Mouse (Mus musculus): Measurements from ENCODE around the gene Mybphl. TPM values are rescaled to one million over a fixed set of nuclear protein-coding genes. Genes with fewer than 3 reads are reported as not detected.

The Mybphl gene
- polyA plus RNA-seq, 1 experiment: 16.6 TPM

DNA sequence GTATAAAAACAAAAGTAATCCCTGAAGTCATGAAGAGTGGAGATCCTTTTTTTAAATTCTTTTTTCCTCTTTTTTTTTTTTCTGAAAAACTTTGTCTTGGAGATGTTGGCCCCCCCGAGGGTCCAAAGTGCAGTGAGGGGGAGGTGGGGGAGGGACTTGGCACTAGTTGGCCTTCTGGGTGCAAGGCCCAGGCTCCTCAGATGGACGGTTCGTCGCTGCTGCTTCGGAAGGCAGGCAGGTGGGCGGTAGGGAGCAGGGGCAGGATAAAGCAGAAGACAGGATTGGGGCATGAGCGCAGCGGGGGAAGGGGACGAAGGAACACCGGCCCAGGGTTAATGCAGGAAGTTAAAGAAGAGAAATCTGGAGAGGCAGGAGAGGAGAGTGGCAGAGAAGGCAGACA, 27.6 kb downstream of the Mybphl start:
- Histone ChIP-seq H3K36me3 (ENCODE audit: control insufficient read depth, insufficient read depth, low read length) (no peaks in the 10 kb centered on the region), H3K4me1 (replicated peaks; ENCODE audit: control insufficient read depth, insufficient read depth, low read length) (peaks cover 4% of the 10 kb centered on the region; the same call in 1 of the 2 replicates), H3K27me3 (ENCODE audit: control insufficient read depth, insufficient read depth, low read length) (no peaks in the 10 kb centered on the region), H3K27ac (ENCODE audit: control insufficient read depth, insufficient read depth, low read length) (no peak overlapping the region), H3K4me3 (ENCODE audit: control insufficient read depth, insufficient read depth, low read length) (no peak overlapping the region)
- TF ChIP-seq POLR2A (IDR thresholded peaks at IDR 0.05; ENCODE audit: control insufficient read depth, extremely low read depth, insufficient read depth, low read length, poor library complexity) (no peak), CTCF (IDR thresholded peaks at IDR 0.05; ENCODE audit: borderline replicate concordance, control insufficient read depth, extremely low read depth, insufficient read depth, low read length, poor library complexity) (no peak)
- 81% methylated on average over 10 of the region's 10 CpGs for WGBS
- no peak for DNase-seq

DNA sequence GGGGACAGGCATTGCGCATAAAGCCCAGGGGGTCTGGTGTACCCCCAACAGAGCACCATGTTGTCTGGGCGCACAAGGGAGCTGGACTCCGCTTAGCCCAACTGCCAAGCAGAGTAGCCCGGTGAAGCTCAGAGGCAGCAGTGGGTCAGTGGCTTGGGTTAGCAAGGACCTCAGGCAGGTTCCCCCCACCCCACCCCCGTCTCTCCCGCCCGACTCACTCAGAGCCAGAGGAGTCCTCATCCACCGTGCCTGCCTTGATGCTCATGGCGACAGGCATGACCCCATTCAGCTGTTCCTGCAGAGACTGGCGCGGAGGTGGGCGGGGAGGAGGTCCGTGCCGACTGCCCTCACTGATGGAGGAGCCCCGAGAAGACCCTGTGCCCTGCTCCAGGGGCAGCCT, 28.1 kb downstream of the Mybphl start:
- Histone ChIP-seq H3K27me3 (ENCODE audit: control insufficient read depth, insufficient read depth, low read length) (no peaks in the 10 kb centered on the region), H3K27ac (ENCODE audit: control insufficient read depth, insufficient read depth, low read length) (no peak overlapping the region), H3K4me3 (ENCODE audit: control insufficient read depth, insufficient read depth, low read length) (no peak overlapping the region), H3K4me1 (replicated peaks; ENCODE audit: control insufficient read depth, insufficient read depth, low read length) (peaks cover 4% of the 10 kb centered on the region; the same call in 1 of the 2 replicates), H3K36me3 (ENCODE audit: control insufficient read depth, insufficient read depth, low read length) (no peaks in the 10 kb centered on the region)
- no peak for DNase-seq
- 84% methylated on average over 15 of the region's 15 CpGs for WGBS
- TF ChIP-seq POLR2A (IDR thresholded peaks at IDR 0.05; ENCODE audit: control insufficient read depth, extremely low read depth, insufficient read depth, low read length, poor library complexity): no peak
- no peak for TF ChIP-seq CTCF (IDR thresholded peaks at IDR 0.05; ENCODE audit: borderline replicate concordance, control insufficient read depth, extremely low read depth, insufficient read depth, low read length, poor library complexity)

DNA sequence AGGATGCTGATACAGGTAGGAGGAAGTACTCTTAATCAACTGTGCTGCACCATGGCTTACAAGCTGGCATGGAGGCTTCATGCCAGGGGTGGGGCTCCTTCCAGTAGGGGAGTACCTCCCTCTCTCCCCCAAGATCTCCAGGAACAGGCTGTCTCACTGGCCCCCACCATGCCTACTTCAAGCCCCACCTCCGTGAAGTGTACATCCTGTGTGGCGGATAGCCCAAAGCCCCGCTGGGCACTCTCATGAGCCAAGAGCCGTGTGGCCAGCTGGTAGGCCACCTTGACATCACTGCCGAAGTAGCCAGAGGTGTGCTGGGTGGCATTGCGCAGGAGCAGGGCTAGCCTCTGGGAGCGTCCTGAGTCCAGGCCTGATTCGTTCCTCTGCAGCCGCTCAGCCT, 33.6 kb downstream of the Mybphl start:
- Histone ChIP-seq H3K27ac (ENCODE audit: control insufficient read depth, insufficient read depth, low read length) (no peak overlapping the region), H3K4me3 (ENCODE audit: control insufficient read depth, insufficient read depth, low read length) (no peak overlapping the region), H3K27me3 (ENCODE audit: control insufficient read depth, insufficient read depth, low read length) (no peaks in the 10 kb centered on the region), H3K36me3 (ENCODE audit: control insufficient read depth, insufficient read depth, low read length) (no peaks in the 10 kb centered on the region), H3K4me1 (replicated peaks; ENCODE audit: control insufficient read depth, insufficient read depth, low read length) (no peaks in the 10 kb centered on the region)
- DNase-seq: no peak
- TF ChIP-seq CTCF (IDR thresholded peaks at IDR 0.05; ENCODE audit: borderline replicate concordance, control insufficient read depth, extremely low read depth, insufficient read depth, low read length, poor library complexity) (no peak), POLR2A (IDR thresholded peaks at IDR 0.05; ENCODE audit: control insufficient read depth, extremely low read depth, insufficient read depth, low read length, poor library complexity) (no peak)
- 95% methylated on average over 9 of the region's 9 CpGs for WGBS

DNA sequence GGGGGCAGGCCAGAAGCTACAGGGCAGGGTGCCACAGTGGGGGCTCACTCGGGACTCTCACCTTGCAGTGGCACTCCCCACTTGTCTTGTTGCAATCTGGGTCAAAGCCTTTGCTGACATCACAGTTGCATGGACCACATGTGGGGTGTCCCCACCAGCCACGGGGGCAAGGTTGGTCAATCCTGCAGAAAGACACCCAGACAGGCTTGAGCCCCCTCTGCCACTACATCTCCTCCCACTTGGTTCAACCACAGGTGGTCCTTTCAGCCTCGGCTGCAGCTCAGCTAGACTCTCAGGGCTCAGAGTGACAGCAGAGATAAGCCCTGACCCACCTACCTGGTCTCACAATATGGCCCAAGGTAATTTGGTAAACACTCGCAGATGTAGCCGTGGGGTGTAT, 35.7 kb downstream of the Mybphl start:
- WGBS: 94% methylated on average over 5 of the region's 5 CpGs
- Histone ChIP-seq H3K36me3 (ENCODE audit: control insufficient read depth, insufficient read depth, low read length) (no peaks in the 10 kb centered on the region), H3K4me1 (replicated peaks; ENCODE audit: control insufficient read depth, insufficient read depth, low read length) (no peaks in the 10 kb centered on the region), H3K27ac (ENCODE audit: control insufficient read depth, insufficient read depth, low read length) (no peak overlapping the region), H3K4me3 (ENCODE audit: control insufficient read depth, insufficient read depth, low read length) (no peak overlapping the region), H3K27me3 (ENCODE audit: control insufficient read depth, insufficient read depth, low read length) (no peaks in the 10 kb centered on the region)
- DNase-seq: no peak
- TF ChIP-seq POLR2A (IDR thresholded peaks at IDR 0.05; ENCODE audit: control insufficient read depth, extremely low read depth, insufficient read depth, low read length, poor library complexity) (no peak), CTCF (IDR thresholded peaks at IDR 0.05; ENCODE audit: borderline replicate concordance, control insufficient read depth, extremely low read depth, insufficient read depth, low read length, poor library complexity) (no peak)

DNA sequence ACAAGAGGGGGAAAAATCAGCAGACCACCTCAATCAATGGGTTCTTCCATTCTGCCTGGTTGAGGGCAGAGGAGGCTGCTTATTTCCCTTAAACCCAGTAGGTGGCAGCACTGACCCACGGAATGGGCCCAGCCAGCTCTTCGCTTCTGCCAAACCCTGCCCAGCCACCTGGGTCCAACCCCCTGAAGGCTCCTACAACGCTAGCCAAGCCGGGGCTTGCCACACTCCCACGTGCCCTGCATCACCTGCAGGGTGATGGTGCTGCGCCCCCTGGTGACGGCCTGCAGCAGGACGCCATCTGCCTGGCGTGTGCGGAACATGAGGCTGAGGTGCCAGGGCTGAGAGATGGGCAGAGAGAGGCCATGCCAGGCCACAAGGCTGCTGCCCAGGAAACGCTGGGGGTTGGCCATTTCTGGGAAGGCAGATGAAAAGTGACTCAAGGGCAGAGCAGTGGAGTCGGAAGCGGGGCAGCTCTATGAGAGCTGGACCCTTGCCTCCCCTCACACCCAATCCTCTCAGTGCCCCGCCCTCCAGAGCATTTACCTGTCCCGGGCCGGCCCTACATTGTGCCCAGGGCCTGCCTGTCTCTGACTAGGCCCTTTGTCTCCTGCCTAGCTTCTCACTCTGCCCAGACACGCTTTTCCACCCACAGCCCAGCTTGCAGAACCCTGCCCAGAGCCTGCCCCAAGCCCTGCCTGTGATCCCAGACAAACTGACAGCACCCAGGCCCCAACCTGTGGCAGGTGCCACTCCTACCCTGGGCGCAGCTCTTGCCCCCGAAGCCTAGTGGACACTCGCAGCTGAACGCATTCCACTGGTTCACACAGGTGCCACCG, 37.2 kb downstream of the Mybphl start:
- peak; percentile 94 for DNase-seq
- 40% methylated on average over 22 of the region's 22 CpGs for WGBS

DNA sequence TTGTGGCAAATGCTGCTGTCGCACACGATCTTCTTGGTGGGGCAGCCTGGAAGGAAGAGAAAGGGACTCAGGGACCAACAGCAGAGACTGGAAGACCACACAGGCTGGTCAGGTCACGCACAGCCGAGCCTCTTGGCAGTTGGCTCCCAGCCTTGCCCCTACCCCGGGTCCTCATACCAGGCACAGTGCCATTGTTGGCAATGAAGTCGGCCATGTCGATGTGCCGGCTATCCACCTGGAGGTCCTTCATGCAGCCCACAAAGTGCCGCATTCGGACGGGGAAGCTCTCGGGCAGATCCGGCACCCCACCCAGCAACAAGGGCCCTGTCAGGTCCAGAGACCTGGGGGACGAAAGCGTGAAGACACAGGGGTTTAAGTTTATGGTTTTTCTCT, 37.8 kb downstream of the Mybphl start:
- no peak overlapping the region for H3K4me3 ChIP-seq (ENCODE audit: control insufficient read depth, insufficient read depth, low read length)
- no peaks in the 10 kb centered on the region for H3K27me3 ChIP-seq (ENCODE audit: control insufficient read depth, insufficient read depth, low read length)
- DNase-seq: no peak
- 96% methylated on average over 15 of the region's 15 CpGs for WGBS
- no peaks in the 10 kb centered on the region for H3K36me3 ChIP-seq (ENCODE audit: control insufficient read depth, insufficient read depth, low read length)
- H3K27ac ChIP-seq (ENCODE audit: control insufficient read depth, insufficient read depth, low read length): no peak overlapping the region
- no peaks in the 10 kb centered on the region for H3K4me1 ChIP-seq (replicated peaks; ENCODE audit: control insufficient read depth, insufficient read depth, low read length)
- TF ChIP-seq POLR2A (IDR thresholded peaks at IDR 0.05; ENCODE audit: control insufficient read depth, extremely low read depth, insufficient read depth, low read length, poor library complexity) (no peak), CTCF (IDR thresholded peaks at IDR 0.05; ENCODE audit: borderline replicate concordance, control insufficient read depth, extremely low read depth, insufficient read depth, low read length, poor library complexity) (no peak)

More for the DNA sequence above, 37.2 kb downstream of the Mybphl start:
- TF ChIP-seq POLR2A (IDR thresholded peaks at IDR 0.05; ENCODE audit: control insufficient read depth, extremely low read depth, insufficient read depth, low read length, poor library complexity): 0 out of 2 replicates have a peak, but pooled peaks have one; percentile 19
- peak; percentile 98 for TF ChIP-seq CTCF (IDR thresholded peaks at IDR 0.05; ENCODE audit: borderline replicate concordance, control insufficient read depth, extremely low read depth, insufficient read depth, low read length, poor library complexity)
- Histone ChIP-seq H3K4me3 (ENCODE audit: control insufficient read depth, insufficient read depth, low read length) (no peak overlapping the region), H3K27ac (ENCODE audit: control insufficient read depth, insufficient read depth, low read length) (no peak overlapping the region), H3K36me3 (ENCODE audit: control insufficient read depth, insufficient read depth, low read length) (no peaks in the 10 kb centered on the region), H3K4me1 (replicated peaks; ENCODE audit: control insufficient read depth, insufficient read depth, low read length) (no peaks in the 10 kb centered on the region), H3K27me3 (ENCODE audit: control insufficient read depth, insufficient read depth, low read length) (no peaks in the 10 kb centered on the region)
